Mouse (Mus musculus) megakaryocyte-erythroid progenitor cell, adult 5-6 weeks (primary cell): Measurements from ENCODE around the gene Stam2. TPM values are rescaled to one million over a fixed set of nuclear protein-coding genes. Genes with fewer than 3 reads are reported as not detected.

Experiments used
- ATAC-seq: replicated peaks from 2 replicates; pipeline ENCODE4 v1.8.0; 2016; ENCODE audit warnings: mild to moderate bottlenecking, inconsistent platforms; ENCODE audit not compliant: severe bottlenecking, poor library complexity, low FRiP score, low TSS enrichment
- total RNA-seq, 2 experiments: library from RNA; stranded (forward) in 1 of 2; stranded (reverse) in 1 of 2; fragments of 200-1000, 215-1000 nt in 1 of 2; fragments of >200 nt in 1 of 2; fragmentation: Nextera tagmentation in 1 of 2; gene quantifications; 2 replicates each; pipeline ENCODE4 v1.2.3; 2014 to 2017

Stam2 gene
- total RNA-seq (2014; fragmentation: Nextera tagmentation) (9.7 and 11.5 TPM in 2 replicates), total RNA-seq (2017) (13.1 and 19.5 TPM in 2 replicates)

GRCm38 (mm10) chr2:52742256-52743158 lies at the start of gene Stam2:
TSS of gene Stam2 (minus strand) at chr2:52742281.
- peak; percentile 94 for ATAC-seq

GRCm38 (mm10) chr2:52785106-52785721 lies 43.1 kb upstream of the Stam2 start:
- ATAC-seq = no peak

GRCm38 (mm10) chr2:52779987-52780386 lies 37.9 kb upstream of the Stam2 start:
- ATAC-seq = no peak

GRCm38 (mm10) chr2:52779381-52779780 lies 37.3 kb upstream of the Stam2 start:
- no peak for ATAC-seq

- ATAC-seq = no peak
Measured at GRCm38 (mm10) chr2:52777839-52778238, 35.8 kb upstream of the Stam2 start.

- no peak for ATAC-seq
Measured at GRCm38 (mm10) chr2:52774373-52774772, 32.3 kb upstream of the Stam2 start.

- ATAC-seq = no peak
Measured at GRCm38 (mm10) chr2:52772774-52773393, 30.8 kb upstream of the Stam2 start.

GRCm38 (mm10) chr2:52765130-52765529 lies 23.0 kb upstream of the Stam2 start:
- no peak for ATAC-seq

- ATAC-seq = no peak
Measured at GRCm38 (mm10) chr2:52763891-52764290, 21.8 kb upstream of the Stam2 start.

- ATAC-seq = peak; percentile 95
Measured at GRCm38 (mm10) chr2:52763040-52763736, 21.1 kb upstream of the Stam2 start.

GRCm38 (mm10) chr2:52762529-52762928 lies 20.4 kb upstream of the Stam2 start:
- no peak for ATAC-seq

GRCm38 (mm10) chr2:52758627-52759026 lies 16.5 kb upstream of the Stam2 start:
- peak; percentile 48; the same call in 1 of the 2 replicates for ATAC-seq

GRCm38 (mm10) chr2:52756691-52757090 lies 14.6 kb upstream of the Stam2 start:
- ATAC-seq = peak; percentile 65; the same call in 1 of the 2 replicates

- no peak for ATAC-seq
Measured at GRCm38 (mm10) chr2:52753573-52754317, 11.7 kb upstream of the Stam2 start.

- no peak for ATAC-seq
Measured at GRCm38 (mm10) chr2:52744099-52744498, 2.0 kb upstream of the Stam2 start.

GRCm38 (mm10) chr2:52741681-52742255 lies 313 bp downstream of the Stam2 start:
- peak; percentile 75 for ATAC-seq

- no peak for ATAC-seq
Measured at GRCm38 (mm10) chr2:52740596-52740995, 1.5 kb downstream of the Stam2 start.

GRCm38 (mm10) chr2:52734504-52734903 lies 7.6 kb downstream of the Stam2 start:
- ATAC-seq = no peak

- ATAC-seq = no peak
Measured at GRCm38 (mm10) chr2:52733659-52734058, 8.4 kb downstream of the Stam2 start.
